Mouse (Mus musculus): ENCODE data around the gene Cox8a. TPM values are rescaled to one million over a fixed set of nuclear protein-coding genes. Genes with fewer than 3 reads are reported as not detected.
A peak's percentile ranks its signal among the peaks of the same experiment; 100 is the strongest.

Gene Cox8a
- polyA plus RNA-seq, 1 experiment from 2014 or later = 1,270 TPM

GRCm38 (mm10) chr19:7257881-7258280 lies 40.5 kb upstream of the Cox8a start:
- Histone ChIP-seq H3K36me3 (ENCODE audit: control insufficient read depth, insufficient read depth, low read length) (no peaks in the 10 kb centered on the region), H3K27me3 (replicated peaks; ENCODE audit: control insufficient read depth, insufficient read depth, low read length) (no peaks in the 10 kb centered on the region), H3K9ac (ENCODE audit: low read depth, low read length) (no peak overlapping the region), H3K27ac (ENCODE audit: low read depth, low read length) (no peak overlapping the region), H3K4me3 (ENCODE audit: low read length) (no peak overlapping the region), H3K4me2 (ENCODE audit: low read length) (no peak overlapping the region), H3K4me1 (ENCODE audit: control insufficient read depth, insufficient read depth, low read depth, low read length) (no peaks in the 10 kb centered on the region), H3K9me3 (ENCODE audit: control insufficient read depth, low read length) (peaks cover 2% of the 10 kb centered on the region; the same call in 1 of the 2 replicates)
- ATAC-seq = peak; percentile 76
- WGBS = 59% methylated on average over 5 of the region's 5 CpGs

- 87% methylated on average over 3 of the region's 3 CpGs for WGBS
- Histone ChIP-seq H3K4me3 (ENCODE audit: low read length) (no peak overlapping the region), H3K27me3 (replicated peaks; ENCODE audit: control insufficient read depth, insufficient read depth, low read length) (no peaks in the 10 kb centered on the region), H3K4me1 (ENCODE audit: control insufficient read depth, insufficient read depth, low read depth, low read length) (no peaks in the 10 kb centered on the region), H3K36me3 (ENCODE audit: control insufficient read depth, insufficient read depth, low read length) (no peaks in the 10 kb centered on the region), H3K4me2 (ENCODE audit: low read length) (no peak overlapping the region), H3K9ac (ENCODE audit: low read depth, low read length) (no peak overlapping the region), H3K27ac (ENCODE audit: low read depth, low read length) (no peak overlapping the region), H3K9me3 (ENCODE audit: control insufficient read depth, low read length) (no peaks in the 10 kb centered on the region)
- no peak for ATAC-seq
These were observed 28.6 kb upstream of the Cox8a start for GRCm38 (mm10) chr19:7246021-7246420.

DNA sequence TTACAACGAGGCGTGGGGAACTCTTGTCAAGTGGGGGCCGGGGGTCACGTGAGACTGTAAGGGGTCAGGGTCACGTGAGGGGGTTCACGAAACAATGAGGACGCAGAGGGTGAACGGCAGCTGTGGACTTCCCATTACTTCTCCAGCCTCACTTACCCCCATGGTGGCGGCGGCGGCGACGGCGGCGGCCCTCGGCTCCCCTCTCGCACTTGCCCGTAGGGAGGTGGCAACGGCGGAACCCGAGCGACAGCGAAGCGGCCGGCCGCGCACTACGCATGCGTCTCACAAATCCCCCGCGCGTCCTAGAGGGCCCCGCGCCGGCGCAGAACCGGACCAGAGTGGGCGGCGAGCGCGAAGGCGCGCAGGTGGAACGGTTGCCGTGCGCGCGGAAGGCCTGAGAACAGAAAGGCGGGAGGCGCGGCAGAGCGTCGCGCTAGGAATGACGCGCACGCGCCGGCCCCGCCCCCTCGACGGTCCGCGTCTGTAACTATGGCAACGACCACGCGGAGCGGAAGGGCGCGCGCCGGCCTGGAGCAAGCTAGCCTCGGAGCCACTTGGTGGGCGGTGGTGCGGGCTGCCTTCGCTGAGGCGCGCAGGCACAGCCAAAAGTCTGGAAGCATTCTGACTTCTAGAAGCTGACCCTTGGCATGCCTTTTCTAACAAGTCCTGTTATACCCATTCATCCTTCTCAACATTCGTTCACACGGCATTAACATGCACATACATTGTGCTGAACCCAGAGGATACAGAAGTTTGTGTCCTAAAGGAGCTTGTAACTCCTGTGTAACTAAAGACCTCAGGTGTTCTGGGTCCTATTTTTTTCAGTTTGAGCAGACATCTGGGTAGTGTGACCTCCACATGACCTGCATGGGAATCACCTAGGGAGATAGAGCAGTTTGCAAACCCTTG lies 23.6 kb upstream of the Cox8a start, which contains the start of gene Naa40:
Naa40 (minus strand) TSS at position 402 of the 909 bp plus-strand sequence.
- Histone ChIP-seq H3K9ac (ENCODE audit: low read depth, low read length) (peak within 1 kb of the TSS; percentile 78), H3K27me3 (replicated peaks; ENCODE audit: control insufficient read depth, insufficient read depth, low read length) (no peaks in the 10 kb centered on the region), H3K4me3 (ENCODE audit: low read length) (peak within 1 kb of the TSS; percentile 55), H3K36me3 (ENCODE audit: control insufficient read depth, insufficient read depth, low read length) (0 out of 2 replicates have a peak, but pooled peaks cover 3% of the 10 kb centered on the region), H3K27ac (ENCODE audit: low read depth, low read length) (peak within 1 kb of the TSS; percentile 75), H3K4me2 (ENCODE audit: low read length) (peak within 1 kb of the TSS; percentile 95), H3K4me1 (ENCODE audit: control insufficient read depth, insufficient read depth, low read depth, low read length) (peaks cover 12% of the 10 kb centered on the region), H3K9me3 (ENCODE audit: control insufficient read depth, low read length) (no peaks in the 10 kb centered on the region)
- ATAC-seq = peak; percentile 98
- under 1% methylated on average over 72 of the region's 80 CpGs for WGBS

DNA sequence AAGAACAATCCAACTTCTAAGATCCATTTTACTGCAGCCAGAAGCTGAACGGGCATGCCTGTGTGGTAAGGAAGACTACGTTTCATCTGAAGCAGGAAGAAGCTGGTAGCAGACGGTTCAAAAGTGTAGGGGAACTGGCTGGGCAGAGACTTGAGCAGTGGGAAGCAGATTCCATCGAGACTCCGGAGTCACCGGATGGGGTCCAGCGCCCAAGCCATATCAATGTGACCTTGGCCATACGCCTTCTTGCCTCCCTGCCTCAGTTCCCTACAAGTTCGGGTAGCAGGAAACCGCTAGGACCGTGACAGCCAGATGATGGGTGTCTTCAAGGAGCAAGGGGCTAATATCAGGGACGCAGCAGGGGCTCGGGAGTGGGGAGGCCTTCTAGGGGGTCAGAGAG lies 22.9 kb upstream of the Cox8a start:
- Histone ChIP-seq H3K36me3 (ENCODE audit: control insufficient read depth, insufficient read depth, low read length) (0 out of 2 replicates have a peak, but pooled peaks cover 3% of the 10 kb centered on the region), H3K27me3 (replicated peaks; ENCODE audit: control insufficient read depth, insufficient read depth, low read length) (no peaks in the 10 kb centered on the region), H3K4me3 (ENCODE audit: low read length) (peak overlapping the region; percentile 55), H3K9ac (ENCODE audit: low read depth, low read length) (peak overlapping the region; percentile 78), H3K4me1 (ENCODE audit: control insufficient read depth, insufficient read depth, low read depth, low read length) (peaks cover 12% of the 10 kb centered on the region), H3K4me2 (ENCODE audit: low read length) (peak overlapping the region; percentile 95), H3K9me3 (ENCODE audit: control insufficient read depth, low read length) (no peaks in the 10 kb centered on the region), H3K27ac (ENCODE audit: low read depth, low read length) (peak overlapping the region; percentile 75)
- ATAC-seq = peak; percentile 1; the same call in 1 of the 2 replicates
- 2% methylated on average over 13 of the region's 13 CpGs for WGBS

- H3K9me3 ChIP-seq (ENCODE audit: control insufficient read depth, low read length) = no peaks in the 10 kb centered on the region
- 0 out of 2 replicates have a peak, but pooled peaks cover 3% of the 10 kb centered on the region for H3K36me3 ChIP-seq (ENCODE audit: control insufficient read depth, insufficient read depth, low read length)
- peak overlapping the region; percentile 55 for H3K4me3 ChIP-seq (ENCODE audit: low read length)
- peaks cover 12% of the 10 kb centered on the region for H3K4me1 ChIP-seq (ENCODE audit: control insufficient read depth, insufficient read depth, low read depth, low read length)
- no peaks in the 10 kb centered on the region for H3K27me3 ChIP-seq (replicated peaks; ENCODE audit: control insufficient read depth, insufficient read depth, low read length)
- 90% methylated on average over 3 of the region's 3 CpGs for WGBS
- ATAC-seq = no peak
- no peak overlapping the region for H3K27ac ChIP-seq (ENCODE audit: low read depth, low read length)
- peak overlapping the region; percentile 95 for H3K4me2 ChIP-seq (ENCODE audit: low read length)
- peak overlapping the region; percentile 78 for H3K9ac ChIP-seq (ENCODE audit: low read depth, low read length)
These were observed 22.2 kb upstream of the Cox8a start for GRCm38 (mm10) chr19:7239574-7239973.

- H3K27me3 ChIP-seq (replicated peaks; ENCODE audit: control insufficient read depth, insufficient read depth, low read length) = no peaks in the 10 kb centered on the region
- H3K4me2 ChIP-seq (ENCODE audit: low read length) = no peak overlapping the region
- H3K27ac ChIP-seq (ENCODE audit: low read depth, low read length) = no peak overlapping the region
- ATAC-seq = no peak
- no peak overlapping the region for H3K9ac ChIP-seq (ENCODE audit: low read depth, low read length)
- no peak overlapping the region for H3K4me3 ChIP-seq (ENCODE audit: low read length)
- WGBS = 75% methylated on average over 4 of the region's 4 CpGs
- peaks cover 8% of the 10 kb centered on the region; the same call in 1 of the 2 replicates for H3K36me3 ChIP-seq (ENCODE audit: control insufficient read depth, insufficient read depth, low read length)
- no peaks in the 10 kb centered on the region for H3K9me3 ChIP-seq (ENCODE audit: control insufficient read depth, low read length)
- peaks cover 12% of the 10 kb centered on the region for H3K4me1 ChIP-seq (ENCODE audit: control insufficient read depth, insufficient read depth, low read depth, low read length)
These were observed 19.3 kb upstream of the Cox8a start for GRCm38 (mm10) chr19:7236742-7237141.

DNA sequence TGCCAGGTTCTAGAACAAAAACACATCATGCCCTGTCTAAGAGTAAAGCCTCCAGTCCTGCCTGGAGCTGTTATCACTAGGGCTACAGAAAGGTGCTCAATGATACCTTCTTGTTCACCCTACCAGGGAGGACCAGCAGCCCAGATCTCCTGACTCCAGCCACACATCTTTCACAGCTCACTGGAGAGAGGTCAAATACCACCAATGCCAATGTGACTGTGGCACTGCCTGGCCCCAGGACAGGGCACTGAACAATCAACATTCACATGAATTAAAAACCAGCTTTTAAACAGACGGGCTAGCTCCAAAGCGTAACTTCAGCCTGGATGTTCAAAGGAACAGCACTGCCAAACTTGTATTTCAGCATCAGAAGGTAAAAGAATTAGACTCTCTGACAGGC lies 18.6 kb upstream of the Cox8a start:
- H3K4me2 ChIP-seq (ENCODE audit: low read length) = no peak overlapping the region

DNA sequence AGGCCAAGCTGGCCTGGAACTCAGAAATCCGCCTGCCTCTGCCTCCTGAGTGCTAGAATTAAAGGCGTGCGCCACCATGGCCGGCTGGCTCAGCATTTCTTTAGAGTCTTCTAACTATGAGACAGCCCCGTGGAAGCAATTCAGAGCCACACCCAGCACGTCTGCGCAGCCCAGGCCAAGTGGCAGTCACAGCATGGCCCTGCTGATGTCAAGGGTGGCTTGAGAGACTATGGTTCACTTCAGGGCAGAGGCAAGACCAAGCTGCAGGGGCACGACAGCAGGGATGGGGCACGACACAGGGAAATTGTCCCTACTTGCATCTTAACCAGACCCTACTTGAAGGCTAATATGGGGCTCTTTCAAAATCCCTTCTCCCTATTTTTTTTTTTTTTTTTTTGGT lies 18.0 kb upstream of the Cox8a start:
- 93% methylated on average over 9 of the region's 9 CpGs for WGBS
- no peaks in the 10 kb centered on the region for H3K9me3 ChIP-seq (ENCODE audit: control insufficient read depth, low read length)
- H3K4me2 ChIP-seq (ENCODE audit: low read length) = no peak overlapping the region
- ATAC-seq = no peak
- H3K4me1 ChIP-seq (ENCODE audit: control insufficient read depth, insufficient read depth, low read depth, low read length) = peaks cover 12% of the 10 kb centered on the region
- H3K36me3 ChIP-seq (ENCODE audit: control insufficient read depth, insufficient read depth, low read length) = peaks cover 8% of the 10 kb centered on the region; the same call in 1 of the 2 replicates
- H3K27ac ChIP-seq (ENCODE audit: low read depth, low read length) = no peak overlapping the region; the same call in 1 of the 2 replicates
- H3K4me3 ChIP-seq (ENCODE audit: low read length) = no peak overlapping the region
- H3K27me3 ChIP-seq (replicated peaks; ENCODE audit: control insufficient read depth, insufficient read depth, low read length) = no peaks in the 10 kb centered on the region
- H3K9ac ChIP-seq (ENCODE audit: low read depth, low read length) = no peak overlapping the region; the same call in 1 of the 2 replicates

More for the DNA sequence above, 18.6 kb upstream of the Cox8a start:
- Histone ChIP-seq H3K9ac (ENCODE audit: low read depth, low read length) (no peak overlapping the region), H3K4me1 (ENCODE audit: control insufficient read depth, insufficient read depth, low read depth, low read length) (peaks cover 12% of the 10 kb centered on the region), H3K36me3 (ENCODE audit: control insufficient read depth, insufficient read depth, low read length) (peaks cover 8% of the 10 kb centered on the region; the same call in 1 of the 2 replicates), H3K4me3 (ENCODE audit: low read length) (no peak overlapping the region), H3K27me3 (replicated peaks; ENCODE audit: control insufficient read depth, insufficient read depth, low read length) (no peaks in the 10 kb centered on the region), H3K27ac (ENCODE audit: low read depth, low read length) (no peak overlapping the region), H3K9me3 (ENCODE audit: control insufficient read depth, low read length) (no peaks in the 10 kb centered on the region)
- ATAC-seq = no peak
- WGBS = 79% methylated on average over 2 of the region's 2 CpGs

GRCm38 (mm10) chr19:7234537-7235221 lies 17.3 kb upstream of the Cox8a start:
- Histone ChIP-seq H3K27me3 (replicated peaks; ENCODE audit: control insufficient read depth, insufficient read depth, low read length) (no peaks in the 10 kb centered on the region), H3K4me3 (ENCODE audit: low read length) (no peak overlapping the region), H3K4me1 (ENCODE audit: control insufficient read depth, insufficient read depth, low read depth, low read length) (peaks cover 6% of the 10 kb centered on the region), H3K9ac (ENCODE audit: low read depth, low read length) (no peak overlapping the region), H3K27ac (ENCODE audit: low read depth, low read length) (no peak overlapping the region), H3K36me3 (ENCODE audit: control insufficient read depth, insufficient read depth, low read length) (peaks cover 11% of the 10 kb centered on the region), H3K4me2 (ENCODE audit: low read length) (no peak overlapping the region), H3K9me3 (ENCODE audit: control insufficient read depth, low read length) (no peaks in the 10 kb centered on the region)
- WGBS = 49% methylated on average over 8 of the region's 8 CpGs
- ATAC-seq = peak; percentile 91

Data from hindbrain, embryonic 16.5 days (tissue).